ENCODE assay signal across 12 mouse cellular contexts in the genomic region with DNA sequence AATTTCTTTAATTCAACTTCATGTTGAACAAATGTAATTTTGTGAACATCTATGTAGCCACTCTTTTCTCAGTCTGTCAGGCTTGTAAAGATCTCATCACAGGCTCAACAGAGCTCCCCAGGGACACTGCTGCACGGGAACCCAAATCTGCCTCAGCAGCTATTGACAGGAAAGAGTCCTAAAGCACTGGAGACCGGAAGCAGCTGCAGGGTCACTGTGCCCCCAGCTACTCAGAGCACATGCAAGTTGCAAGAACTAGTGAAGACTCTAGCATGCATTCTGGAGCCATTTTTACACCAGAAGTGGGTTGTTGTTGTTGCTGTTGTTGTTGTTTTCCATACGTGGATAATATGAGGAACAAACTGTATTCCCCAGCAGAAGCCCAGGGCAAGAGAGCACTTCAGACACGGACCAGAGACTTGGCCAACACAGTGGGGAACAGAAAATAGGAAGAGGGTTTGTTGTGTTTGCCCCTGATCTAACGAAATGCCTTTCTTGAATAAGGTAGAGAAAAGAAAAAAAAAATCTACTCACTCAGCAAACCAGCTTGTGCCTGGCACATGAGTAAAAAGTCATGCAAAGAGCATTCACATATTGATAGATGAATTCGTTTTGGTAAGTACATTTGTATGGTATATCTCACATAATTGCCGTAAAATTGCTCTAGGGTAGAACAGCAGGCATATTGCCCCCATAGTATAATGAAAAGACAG.
DNase-seq lines count a peak whose midpoint lies in the region; ATAC-seq and TF ChIP-seq lines count a peak whose summit lies in the region.
"Had no signal": no experiment of that assay in that cellular context is flagged by ENCODE, and none has a peak within 500 bp of the region (broad histone marks: within the 10 kb centered on the region; RNA-seq: fewer than 3 reads in every experiment).

No protein-coding gene starts in this region.

- H3K4me2 ChIP-seq in hindbrain, embryonic 12.5 days (replicated peaks) = no peak overlapping the region
- no peak overlapping the region for H3K4me2 ChIP-seq in midbrain, embryonic 14.5 days (ENCODE audit: low read length)
- H3K4me2 ChIP-seq: embryonic facial prominence, embryonic 12.5 days; hindbrain, embryonic 14.5 days had no signal

- TF ChIP-seq POLR2A in spleen, adult 2 months (IDR thresholded peaks at IDR 0.05; ENCODE audit: low read depth, low read length) = no peak

- H3K4me1 ChIP-seq in hindbrain, embryonic 10.5 days (replicated peaks) = no peaks in the 10 kb centered on the region; the same call in 1 of the 2 replicates
- no peaks in the 10 kb centered on the region for H3K4me1 ChIP-seq in hindbrain, embryonic 12.5 days
- H3K4me1 ChIP-seq in midbrain, embryonic 14.5 days (ENCODE audit: control insufficient read depth, insufficient read depth, low read length) = no peaks in the 10 kb centered on the region
- no peaks in the 10 kb centered on the region for H3K4me1 ChIP-seq in midbrain, embryonic 10.5 days
- H3K4me1 ChIP-seq in spleen, adult 2 months (ENCODE audit: control insufficient read depth, insufficient read depth, insufficient read length) = peaks cover 13% of the 10 kb centered on the region; the same call in 1 of the 2 replicates
- H3K4me1 ChIP-seq: embryonic facial prominence, embryonic 12.5 days had no signal

- H3K9me3 ChIP-seq in hindbrain, embryonic 10.5 days = no peaks in the 10 kb centered on the region
- no peaks in the 10 kb centered on the region for H3K9me3 ChIP-seq in hindbrain, embryonic 12.5 days (replicated peaks)
- no peaks in the 10 kb centered on the region for H3K9me3 ChIP-seq in midbrain, embryonic 14.5 days (ENCODE audit: control insufficient read depth, low read length)
- no peaks in the 10 kb centered on the region for H3K9me3 ChIP-seq in midbrain, embryonic 10.5 days (replicated peaks)
- H3K9me3 ChIP-seq: embryonic facial prominence, embryonic 12.5 days had no signal

- DNase-seq in hindbrain, embryonic 10.5 days (ENCODE audit: low spot score) = peak; percentile 4
- peak; percentile 39 for DNase-seq in midbrain, embryonic 14.5 days
- no peak for DNase-seq in midbrain, embryonic 10.5 days (ENCODE audit: low spot score)
- DNase-seq in embryo, embryonic 10.5 days (ENCODE audit: low spot score) = peak; percentile 38
- peak; percentile 30 to 56 for DNase-seq in spleen, adult 2 months (ENCODE audit: low read depth in 1 of 2, low spot score in 2 of 2)
- DNase-seq in ovary, postnatal 10 days (ENCODE audit: low spot score) = no peak
- no peak for DNase-seq in layer of hippocampus, adult 9-11 months
- DNase-seq: cerebellum, adult 2 months; left cerebral cortex, postnatal 4 days had no signal

- no peak overlapping the region for H3K27ac ChIP-seq in hindbrain, embryonic 10.5 days
- no peak overlapping the region for H3K27ac ChIP-seq in hindbrain, embryonic 12.5 days
- H3K27ac ChIP-seq in midbrain, embryonic 14.5 days (replicated peaks; ENCODE audit: low read depth, low read length) = no peak overlapping the region
- no peak overlapping the region for H3K27ac ChIP-seq in midbrain, embryonic 10.5 days (replicated peaks)
- peak overlapping the region; percentile 25; the same call in 1 of the 2 replicates for H3K27ac ChIP-seq in spleen, adult 2 months (ENCODE audit: insufficient read depth, low read length)
- H3K27ac ChIP-seq: embryonic facial prominence, embryonic 12.5 days; hindbrain, embryonic 14.5 days had no signal

- ATAC-seq in hindbrain, embryonic 12.5 days (ENCODE audit: low FRiP score) = no peak
- ATAC-seq in midbrain, embryonic 14.5 days (ENCODE audit: low FRiP score, low TSS enrichment) = no peak

- H3K27me3 ChIP-seq in hindbrain, embryonic 10.5 days (ENCODE audit: insufficient read depth, poor library complexity, severe bottlenecking) = no peaks in the 10 kb centered on the region
- H3K27me3 ChIP-seq in hindbrain, embryonic 12.5 days = no peaks in the 10 kb centered on the region
- no peaks in the 10 kb centered on the region for H3K27me3 ChIP-seq in midbrain, embryonic 14.5 days (ENCODE audit: control insufficient read depth, insufficient read depth, low read length)
- no peaks in the 10 kb centered on the region for H3K27me3 ChIP-seq in midbrain, embryonic 10.5 days (ENCODE audit: low read depth, poor library complexity, severe bottlenecking)
- H3K27me3 ChIP-seq in spleen, adult 2 months (ENCODE audit: control insufficient read depth, insufficient read depth, low read length) = no peaks in the 10 kb centered on the region
- H3K27me3 ChIP-seq: embryonic facial prominence, embryonic 12.5 days had no signal

- H3K36me3 ChIP-seq in hindbrain, embryonic 10.5 days = no peaks in the 10 kb centered on the region
- no peaks in the 10 kb centered on the region for H3K36me3 ChIP-seq in hindbrain, embryonic 12.5 days
- no peaks in the 10 kb centered on the region for H3K36me3 ChIP-seq in midbrain, embryonic 14.5 days (ENCODE audit: control insufficient read depth, insufficient read depth, low read length)
- H3K36me3 ChIP-seq in midbrain, embryonic 10.5 days = no peaks in the 10 kb centered on the region
- no peaks in the 10 kb centered on the region for H3K36me3 ChIP-seq in spleen, adult 2 months (ENCODE audit: control insufficient read depth, insufficient read depth, low read length)
- H3K36me3 ChIP-seq: embryonic facial prominence, embryonic 12.5 days had no signal

- 56% methylated on average over 7 of the region's 7 CpGs for WGBS in hindbrain, embryonic 10.5 days
- WGBS in hindbrain, embryonic 12.5 days = 58% methylated on average over 7 of the region's 7 CpGs
- 58% methylated on average over 7 of the region's 7 CpGs for WGBS in midbrain, embryonic 14.5 days
- WGBS in midbrain, embryonic 10.5 days = 66% methylated on average over 7 of the region's 7 CpGs
- 30% methylated on average over 7 of the region's 7 CpGs for WGBS in spleen, adult 2 months

- H3K4me3 ChIP-seq in hindbrain, embryonic 10.5 days = no peak overlapping the region
- no peak overlapping the region for H3K4me3 ChIP-seq in hindbrain, embryonic 12.5 days
- H3K4me3 ChIP-seq in midbrain, embryonic 14.5 days (replicated peaks; ENCODE audit: low read depth, low read length) = no peak overlapping the region
- H3K4me3 ChIP-seq in midbrain, embryonic 10.5 days = no peak overlapping the region
- H3K4me3 ChIP-seq in spleen, adult 2 months (ENCODE audit: extremely low read depth, insufficient read depth, insufficient read length) = no peak overlapping the region
- H3K4me3 ChIP-seq: embryonic facial prominence, embryonic 12.5 days had no signal

- TF ChIP-seq CTCF in spleen, adult 2 months (IDR thresholded peaks at IDR 0.05; ENCODE audit: extremely low read depth, insufficient read depth, insufficient read length, insufficient replicate concordance) = no peak

- H3K9ac ChIP-seq in hindbrain, embryonic 12.5 days = no peak overlapping the region
- no peak overlapping the region for H3K9ac ChIP-seq in midbrain, embryonic 14.5 days (replicated peaks; ENCODE audit: low read length)
- H3K9ac ChIP-seq: embryonic facial prominence, embryonic 12.5 days; hindbrain, embryonic 14.5 days had no signal

Comparison
In these comparisons a context has a peak if more than half of its experiments do, and no peak if none do; other contexts are left out.
1. DNase-seq: peak in hindbrain, embryonic 10.5 days (single experiment), midbrain, embryonic 14.5 days (single experiment), embryo, embryonic 10.5 days (single experiment) and spleen, adult 2 months (2 of 2); none in midbrain, embryonic 10.5 days (single experiment), ovary, postnatal 10 days (single experiment) and layer of hippocampus, adult 9-11 months (single experiment).